ENCODE assay signal across 7 mouse cellular contexts in the genomic region with DNA sequence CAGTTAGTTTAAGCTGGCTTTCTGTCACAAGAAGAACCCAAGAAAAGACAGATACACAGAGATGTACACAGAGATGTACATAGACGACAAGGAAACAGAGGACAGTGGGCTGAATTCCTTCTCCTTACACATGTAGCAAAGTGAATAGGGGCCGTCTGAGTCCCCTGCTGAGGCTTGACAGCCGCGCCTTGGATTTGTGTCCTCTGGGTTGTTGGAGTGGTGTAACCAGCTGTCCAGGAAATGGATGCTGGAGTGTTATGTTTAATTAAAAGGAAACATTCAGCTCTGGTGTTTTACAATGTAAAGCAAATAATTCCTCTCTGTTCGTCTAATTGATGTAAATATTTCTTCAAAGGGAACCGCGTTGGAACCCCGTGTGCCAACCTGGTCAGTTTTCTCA. TPM values are rescaled to one million over a fixed set of nuclear protein-coding genes. Genes with fewer than 3 reads are reported as not detected.
A peak's percentile ranks its signal among the peaks of the same experiment; 100 is the strongest.
DNase-seq lines count a peak whose midpoint lies in the region; ATAC-seq and TF ChIP-seq lines count a peak whose summit lies in the region.

No protein-coding gene starts in this region.

- H3K36me3 ChIP-seq in liver, adult 2 months (ENCODE audit: control insufficient read depth, insufficient read depth, low read length), result no peaks in the 10 kb centered on the region
- H3K36me3 ChIP-seq in embryonic facial prominence, embryonic 14.5 days (ENCODE audit: control insufficient read depth, insufficient read depth, low read length), result no peaks in the 10 kb centered on the region
- H3K36me3 ChIP-seq in intestine, embryonic 16.5 days (ENCODE audit: control insufficient read depth, insufficient read depth, low read length), result no peaks in the 10 kb centered on the region
- no peaks in the 10 kb centered on the region for H3K36me3 ChIP-seq in neural tube, embryonic 14.5 days (ENCODE audit: control insufficient read depth, insufficient read depth, low read length)

- H3K4me2 ChIP-seq in embryonic facial prominence, embryonic 14.5 days (ENCODE audit: low read depth, low read length), result peak overlapping the region; percentile 78
- H3K4me2 ChIP-seq in intestine, embryonic 16.5 days (ENCODE audit: low read depth, low read length), result peak overlapping the region; percentile 86
- peak overlapping the region; percentile 98 for H3K4me2 ChIP-seq in neural tube, embryonic 14.5 days (ENCODE audit: low read depth, low read length)

- H3K79me2 ChIP-seq in liver, adult 2 months (ENCODE audit: control insufficient read depth, insufficient read depth, low read length), result peaks cover 25% of the 10 kb centered on the region

- DNase-seq in liver, adult 2 months (ENCODE audit: extremely low read depth, low read depth, low spot score), result no peak
- no peak for DNase-seq in liver
- no peak for DNase-seq in embryonic facial prominence, embryonic 14.5 days (ENCODE audit: low spot score)
- no peak for DNase-seq in adrenal gland, postnatal 4 days (ENCODE audit: low spot score in 2 of 2)
- no peak for DNase-seq in thymus, postnatal 25 days

- no peak overlapping the region for H3K9ac ChIP-seq in liver, adult 2 months (ENCODE audit: low read depth, low read length)
- H3K9ac ChIP-seq in embryonic facial prominence, embryonic 14.5 days (ENCODE audit: low read depth, low read length), result peak overlapping the region; percentile 71
- peak overlapping the region; percentile 71 for H3K9ac ChIP-seq in intestine, embryonic 16.5 days (ENCODE audit: low read depth, low read length)
- no peak overlapping the region for H3K9ac ChIP-seq in neural tube, embryonic 14.5 days (replicated peaks; ENCODE audit: low read depth, low read length)

- TF ChIP-seq CTCF in liver, adult 2 months (IDR thresholded peaks at IDR 0.05; ENCODE audit: low read depth, low read length), result no peak

- WGBS in liver, adult 2 months, result 25% methylated on average over 8 of the region's 8 CpGs
- WGBS in embryonic facial prominence, embryonic 14.5 days, result 4% methylated on average over 8 of the region's 8 CpGs
- 5% methylated on average over 8 of the region's 8 CpGs for WGBS in intestine, embryonic 16.5 days
- 2% methylated on average over 8 of the region's 8 CpGs for WGBS in neural tube, embryonic 14.5 days

- H3K27ac ChIP-seq in liver, adult 2 months (replicated peaks; ENCODE audit: insufficient read depth, low read depth, low read length), result no peak overlapping the region
- 0 out of 2 replicates have a peak overlapping the region, but pooled peaks have one; percentile 81 for H3K27ac ChIP-seq in embryonic facial prominence, embryonic 14.5 days (replicated peaks; ENCODE audit: low read depth, low read length)
- peak overlapping the region; percentile 84; the same call in 1 of the 2 replicates for H3K27ac ChIP-seq in intestine, embryonic 16.5 days (ENCODE audit: low read length)
- H3K27ac ChIP-seq in neural tube, embryonic 14.5 days (ENCODE audit: low read depth, low read length), result no peak overlapping the region; the same call in 1 of the 2 replicates

- peaks cover 46% of the 10 kb centered on the region for H3K4me1 ChIP-seq in liver, adult 2 months (ENCODE audit: control insufficient read depth, insufficient read depth, low read length)
- H3K4me1 ChIP-seq in embryonic facial prominence, embryonic 14.5 days (ENCODE audit: control insufficient read depth, insufficient read depth, low read length), result peaks cover 52% of the 10 kb centered on the region
- peaks cover 63% of the 10 kb centered on the region for H3K4me1 ChIP-seq in intestine, embryonic 16.5 days (ENCODE audit: control insufficient read depth, insufficient read depth, low read length)
- H3K4me1 ChIP-seq in neural tube, embryonic 14.5 days (ENCODE audit: control insufficient read depth, insufficient read depth, low read length), result peaks cover 22% of the 10 kb centered on the region

- peak overlapping the region; percentile 76; the same call in 1 of the 2 replicates for H3K4me3 ChIP-seq in liver, adult 2 months (ENCODE audit: insufficient read depth, low read depth, low read length)
- peak overlapping the region; percentile 70 for H3K4me3 ChIP-seq in embryonic facial prominence, embryonic 14.5 days (ENCODE audit: low read depth, low read length)
- H3K4me3 ChIP-seq in intestine, embryonic 16.5 days (ENCODE audit: low read length), result peak overlapping the region; percentile 74
- peak overlapping the region; percentile 69 for H3K4me3 ChIP-seq in neural tube, embryonic 14.5 days (ENCODE audit: low read depth, low read length)

- H3K27me3 ChIP-seq in liver, adult 2 months (ENCODE audit: control insufficient read depth, insufficient read depth, low read length), result no peaks in the 10 kb centered on the region
- H3K27me3 ChIP-seq in embryonic facial prominence, embryonic 14.5 days (replicated peaks; ENCODE audit: control insufficient read depth, insufficient read depth, low read length), result no peaks in the 10 kb centered on the region
- no peaks in the 10 kb centered on the region for H3K27me3 ChIP-seq in intestine, embryonic 16.5 days (replicated peaks; ENCODE audit: control insufficient read depth, insufficient read depth, low read length)
- no peaks in the 10 kb centered on the region for H3K27me3 ChIP-seq in neural tube, embryonic 14.5 days (ENCODE audit: control insufficient read depth, insufficient read depth, low read length)

- H3K9me3 ChIP-seq in embryonic facial prominence, embryonic 14.5 days (ENCODE audit: control insufficient read depth, low read length), result no peaks in the 10 kb centered on the region
- no peaks in the 10 kb centered on the region for H3K9me3 ChIP-seq in intestine, embryonic 16.5 days (ENCODE audit: control insufficient read depth, low read length)
- no peaks in the 10 kb centered on the region for H3K9me3 ChIP-seq in neural tube, embryonic 14.5 days (ENCODE audit: control insufficient read depth, low read length)

- no peak for ATAC-seq in embryonic facial prominence, embryonic 14.5 days (ENCODE audit: low read depth)
- no peak for ATAC-seq in intestine, embryonic 16.5 days
- ATAC-seq in neural tube, embryonic 14.5 days (ENCODE audit: low read depth), result no peak

- no peak for TF ChIP-seq POLR2A in liver, adult 2 months (IDR thresholded peaks at IDR 0.05; ENCODE audit: extremely low read depth, insufficient read depth, low read length)

RNA-seq across cellular contexts. Expression of gene Baiap2, which starts 0.8 kb away (rescaled TPM):
- total RNA-seq in liver, adult 2 months (2014; rRNA removed), result 11.6 and 16.2 TPM in 2 replicates
- 45.6 and 59.4 TPM in 2 replicates for polyA plus RNA-seq in liver, adult 2 months (2012; rRNA removed)
- polyA plus RNA-seq in embryonic facial prominence, embryonic 14.5 days (2014; fragmentation: Nextera tagmentation; extraction: Ambion mirVana), result 22.1 and 26.5 TPM in 2 replicates
- 10.1 and 11.8 TPM in 2 replicates for polyA plus RNA-seq in intestine, embryonic 16.5 days (2015; fragmentation: Nextera tagmentation; extraction: Ambion mirVana)
- polyA plus RNA-seq in neural tube, embryonic 14.5 days (2014; fragmentation: Nextera tagmentation; extraction: Ambion mirVana), result 12.6 and 13.7 TPM in 2 replicates
- total RNA-seq in adrenal gland, postnatal 4 days (2021), result 10 to 100 TPM; 24.1 to 26.5 TPM

RNA-seq across cellular contexts. Expression of gene Chmp6, which starts 28.6 kb away (rescaled TPM):
- 20.6 and 21.6 TPM in 2 replicates for total RNA-seq in liver, adult 2 months (2014; rRNA removed)
- polyA plus RNA-seq in liver, adult 2 months (2012; rRNA removed), result 34.2 and 34.9 TPM in 2 replicates
- polyA plus RNA-seq in embryonic facial prominence, embryonic 14.5 days (2014; fragmentation: Nextera tagmentation; extraction: Ambion mirVana), result 77.9 and 89.3 TPM in 2 replicates
- polyA plus RNA-seq in intestine, embryonic 16.5 days (2015; fragmentation: Nextera tagmentation; extraction: Ambion mirVana), result 92.2 and 94.3 TPM in 2 replicates
- polyA plus RNA-seq in neural tube, embryonic 14.5 days (2014; fragmentation: Nextera tagmentation; extraction: Ambion mirVana), result 92.9 and 101 TPM in 2 replicates
- 10 to 100 TPM; 51.4 to 54.3 TPM for total RNA-seq in adrenal gland, postnatal 4 days (2021)

Comparison
In these comparisons a context has a peak if more than half of its experiments do, and no peak if none do; other contexts are left out.
1. H3K27ac ChIP-seq: peak in embryonic facial prominence, embryonic 14.5 days (single experiment) and intestine, embryonic 16.5 days (single experiment); none in liver, adult 2 months (single experiment) and neural tube, embryonic 14.5 days (single experiment).
2. H3K9ac ChIP-seq: peak in embryonic facial prominence, embryonic 14.5 days (single experiment) and intestine, embryonic 16.5 days (single experiment); none in liver, adult 2 months (single experiment) and neural tube, embryonic 14.5 days (single experiment).
3. Peak in every context shown above with its lines, with median percentiles within 50 percentile points of each other: H3K4me3 ChIP-seq and H3K4me2 ChIP-seq.